Mouse (Mus musculus) small intestine, adult 2 months (tissue): ENCODE measurements at regions not wholly inside any gene's neighbourhood (a gene's known extent, or its start where the extent isn't known, plus 50 kb on each side); places are given as distances from the start of the nearest gene placed in this dataset.

ENCODE experiments used
- CTCF ChIP-seq: fragments of 200-500 bp; IDR thresholded peaks from 2 replicates; pipeline ENCODE4 v1.5.1; 2012; ENCODE audit warnings: low read depth, mild to moderate bottlenecking, control low read depth, inconsistent platforms, low read length, moderate library complexity, mixed read lengths; ENCODE audit not compliant: insufficient replicate concordance, insufficient read length; ENCODE audit errors: extremely low read depth
- POLR2A ChIP-seq: fragments of 200-500 bp; IDR thresholded peaks from 2 replicates; pipeline ENCODE4 v1.6.1; 2012; ENCODE audit warnings: low read depth, mild to moderate bottlenecking, control low read depth, inconsistent platforms, low read length, moderate library complexity

- TF ChIP-seq POLR2A (no peak), CTCF (no peak)
These were observed 110.3 kb downstream of the Rpap3 start for GRCm38 (mm10) chr15:97595284-97595796.
